Mouse (Mus musculus) activated CD4-positive, CD25-positive, alpha-beta regulatory T cell, adult 4 months (primary cell): ENCODE data around the gene Lrch1. TPM values are rescaled to one million over a fixed set of nuclear protein-coding genes. Genes with fewer than 3 reads are reported as not detected.

Experiments used
- ATAC-seq: one replicate; pipeline ENCODE4 v1.8.0; 2017
- polyA plus RNA-seq, 2 experiments: library from polyadenylated mRNA; unstranded; fragments of 100-300 nt; shearing (Covaris generic); gene quantifications; one replicate each; pipeline ENCODE4 v1.2.1; 2017

The Lrch1 gene
- polyA plus RNA-seq, 2 experiments from 2014 or later, result 24.1 to 24.4 TPM

DNA sequence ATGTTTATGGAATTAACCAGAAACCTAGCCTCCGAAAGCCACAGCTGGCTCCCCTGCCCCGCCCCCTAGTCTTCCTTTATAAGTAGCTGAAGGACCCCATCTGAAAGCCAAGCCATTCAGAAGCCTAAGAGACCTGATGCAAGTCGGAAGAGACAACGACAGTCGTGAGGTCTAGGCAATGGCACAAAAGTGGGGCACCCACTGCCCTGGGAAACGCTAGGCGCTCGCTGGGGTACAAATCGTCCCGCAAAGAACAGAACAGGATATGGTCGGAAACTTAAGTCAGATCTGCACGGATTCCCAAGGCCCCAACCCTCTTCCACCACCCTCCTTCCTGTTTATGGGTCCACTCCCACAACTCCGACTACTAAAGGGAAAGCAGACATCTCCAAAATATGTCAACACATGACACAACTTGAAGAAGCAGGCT is 1.3 kb downstream of the Lrch1 start:
- peak; percentile 17 for ATAC-seq

DNA sequence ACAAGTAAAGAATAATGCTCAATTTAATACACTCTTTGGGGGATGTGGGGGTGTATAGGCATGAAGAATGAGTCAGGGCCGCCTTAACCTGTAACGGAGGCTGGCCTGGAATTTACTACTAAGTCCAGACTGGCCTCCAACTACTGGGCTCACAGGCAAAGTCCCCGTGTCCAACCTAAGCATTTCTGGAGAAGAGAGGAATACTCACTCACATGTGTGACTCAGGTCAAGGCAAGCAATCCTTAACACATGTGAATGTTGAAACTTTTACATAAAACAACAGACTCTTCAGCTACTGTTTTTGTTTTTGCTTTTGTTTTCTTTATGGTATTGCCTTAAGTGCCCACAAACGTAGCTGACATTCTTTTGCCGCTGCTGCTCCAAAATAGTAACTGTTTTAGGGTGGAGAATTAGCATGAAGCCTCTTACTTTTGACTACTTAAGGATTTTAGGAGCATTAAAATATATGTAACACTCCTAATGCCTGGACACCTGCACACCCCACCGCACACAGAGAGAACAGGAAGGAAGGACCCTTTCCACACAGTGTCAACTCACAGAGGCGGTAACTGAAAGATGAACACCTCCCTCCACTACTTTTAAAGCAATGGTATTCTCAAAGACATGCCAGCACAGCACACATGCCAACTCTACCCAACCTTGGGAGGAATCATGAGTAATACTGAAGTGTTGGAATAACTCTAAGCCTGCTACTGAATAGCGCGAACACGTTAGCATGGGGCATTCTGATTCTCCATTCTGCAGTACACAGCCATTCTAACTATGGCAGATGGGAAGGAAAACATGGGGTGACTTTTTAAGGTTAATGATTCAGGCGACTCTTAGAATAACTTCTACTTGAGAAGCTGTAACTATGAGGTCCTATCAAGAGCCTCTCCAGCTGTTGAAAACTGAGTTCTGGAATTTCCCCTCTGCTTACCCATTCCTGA is 2.1 kb downstream of the Lrch1 start:
- no peak for ATAC-seq

DNA sequence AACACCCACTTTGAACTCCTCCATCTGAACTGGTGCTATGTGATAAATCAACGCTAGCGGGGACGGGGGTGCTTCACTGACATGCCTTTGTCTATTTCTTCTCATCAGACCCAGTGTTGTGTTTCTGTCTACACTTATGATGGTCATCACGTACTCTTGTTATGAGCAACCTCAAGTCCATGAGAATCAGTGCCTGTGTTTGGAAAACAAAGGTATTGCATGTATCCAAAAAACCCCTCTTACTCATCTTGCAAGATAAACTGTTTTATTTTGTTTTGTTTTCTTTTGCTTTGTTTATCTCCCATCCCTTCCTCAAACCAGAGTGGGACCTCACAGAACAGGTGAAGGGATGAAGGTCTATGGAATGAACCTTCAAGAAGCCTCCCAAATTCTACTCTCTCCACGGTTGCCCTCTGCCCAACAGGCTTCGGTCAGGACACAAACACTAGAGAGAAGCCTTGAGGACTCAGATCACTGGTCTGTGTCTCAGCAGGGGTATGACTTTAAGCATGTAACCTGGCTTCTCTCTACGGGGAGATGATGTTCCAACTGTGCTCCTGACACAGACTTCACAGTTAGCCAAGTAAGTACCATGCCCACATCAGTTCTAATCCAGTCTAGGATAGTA is 3.4 kb downstream of the Lrch1 start:
- no peak for ATAC-seq

DNA sequence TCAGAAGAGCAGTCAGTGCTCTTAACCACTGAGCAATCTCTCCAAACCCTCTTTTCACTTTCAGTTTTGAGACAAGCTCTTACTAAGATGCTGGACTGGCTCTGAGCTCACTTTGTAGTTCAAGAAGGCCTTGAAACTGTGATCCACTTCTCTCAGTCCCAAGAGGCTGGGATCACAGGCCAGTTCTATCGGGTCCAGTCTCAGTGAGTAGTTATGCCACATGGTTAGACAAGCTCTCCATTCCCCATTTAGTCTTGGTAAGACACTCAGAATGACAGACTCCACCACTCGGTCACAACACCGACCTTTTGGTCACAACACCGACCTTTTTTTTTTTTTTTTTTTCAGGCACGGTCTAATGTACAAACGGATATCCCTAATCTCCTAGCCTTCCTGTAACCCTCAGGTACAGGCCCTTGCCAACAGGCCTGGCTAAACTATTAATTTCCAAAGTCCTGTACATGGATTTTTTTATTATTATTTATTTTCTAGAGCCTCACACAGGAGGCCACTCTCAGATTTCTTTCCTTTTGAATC is 4.0 kb downstream of the Lrch1 start:
- no peak for ATAC-seq

DNA sequence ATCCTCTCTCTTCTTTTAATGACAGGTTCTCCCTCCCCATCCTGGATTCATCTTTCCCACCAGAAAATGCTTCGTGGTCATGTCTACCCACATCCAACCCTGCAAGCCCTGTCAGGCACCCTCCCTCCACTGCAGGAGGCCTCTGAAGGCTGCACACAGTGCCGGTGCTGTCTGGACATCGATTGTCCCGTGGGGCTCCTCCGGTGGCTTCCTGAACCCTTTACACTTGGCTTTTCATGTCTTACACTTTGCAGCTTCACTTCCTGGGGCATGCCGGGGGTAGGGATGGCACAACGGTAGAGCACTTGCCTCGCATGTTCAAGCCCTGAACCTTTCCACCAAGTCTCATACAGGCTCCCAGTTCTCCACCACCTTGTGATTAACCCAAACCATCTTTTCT is 4.7 kb downstream of the Lrch1 start:
- ATAC-seq, result no peak

DNA sequence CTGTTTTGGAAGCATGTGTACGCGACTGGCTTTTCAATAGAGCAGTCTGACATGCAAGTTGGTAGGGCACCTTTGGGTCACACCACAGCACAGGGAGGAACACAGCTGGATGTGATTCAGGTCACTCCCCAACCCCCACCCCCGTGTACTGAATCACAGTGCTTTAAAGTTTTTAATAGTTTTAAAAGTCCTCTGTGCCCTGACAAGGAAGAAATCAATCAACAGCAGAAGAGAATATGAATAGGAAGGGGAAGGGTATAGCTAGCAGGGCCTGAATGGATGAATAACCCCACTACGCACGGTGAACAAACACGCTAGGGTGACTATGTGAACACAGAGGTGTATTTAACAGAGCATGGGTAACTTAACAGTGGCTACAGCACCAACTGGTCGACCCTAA is 6.1 kb downstream of the Lrch1 start:
- ATAC-seq, result no peak

DNA sequence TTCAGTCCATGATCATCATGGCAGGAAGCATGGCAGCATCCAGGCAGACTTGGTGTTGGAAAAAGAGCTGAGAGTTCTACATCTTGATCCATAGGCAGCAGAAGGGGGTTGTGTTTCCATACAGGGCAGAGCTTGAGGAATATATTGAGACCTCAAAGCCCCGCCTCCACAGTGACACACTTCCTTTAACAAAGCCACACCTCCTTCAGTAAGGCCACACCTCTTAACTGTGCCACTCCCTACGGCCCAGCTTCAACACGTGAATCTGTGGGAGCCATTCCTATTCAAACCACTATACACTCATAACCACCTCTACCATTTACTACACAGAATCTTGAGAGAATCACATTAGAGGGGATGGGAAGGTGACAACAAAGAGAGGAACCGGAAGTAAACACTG is 6.9 kb downstream of the Lrch1 start:
- ATAC-seq, result no peak

DNA sequence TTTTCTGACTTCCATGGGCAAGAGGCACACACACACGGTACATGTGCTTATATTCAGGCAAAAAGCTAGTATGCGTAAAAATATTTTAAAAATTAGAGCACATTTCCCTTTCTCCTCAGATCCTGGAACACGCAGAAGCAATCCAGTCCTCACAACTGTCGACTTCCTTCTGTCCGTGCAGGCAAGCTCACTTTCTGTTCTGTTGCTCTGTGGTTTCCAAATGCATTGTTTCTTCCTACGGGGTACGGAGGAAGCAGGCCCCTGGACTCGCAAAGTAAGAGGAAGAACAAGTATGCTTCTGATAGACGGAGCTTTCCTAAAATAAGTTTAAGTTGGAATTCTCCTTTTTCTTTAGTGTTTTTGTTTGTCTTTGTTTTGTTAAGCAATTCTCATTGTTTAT is 8.3 kb downstream of the Lrch1 start:
- ATAC-seq, result no peak

DNA sequence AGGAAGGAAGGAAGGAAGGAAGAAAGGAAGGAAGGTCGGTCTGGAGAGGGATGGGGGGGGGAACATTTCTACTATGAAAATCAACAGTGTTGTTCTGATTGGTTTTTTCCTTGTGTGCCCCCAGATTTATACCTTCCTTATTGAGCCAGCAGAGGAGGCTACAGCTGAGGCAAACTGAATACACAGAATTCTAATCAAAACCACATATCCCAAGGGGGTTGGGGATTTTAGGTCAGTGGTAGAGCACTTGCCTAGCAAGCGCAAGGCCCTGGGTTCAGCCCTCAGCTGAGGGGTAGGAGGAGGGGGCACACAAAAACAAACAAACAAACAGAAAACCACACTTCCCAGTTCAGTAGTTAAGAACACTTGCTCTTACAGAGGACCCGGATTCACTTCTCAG is 8.8 kb downstream of the Lrch1 start:
- ATAC-seq, result no peak

DNA sequence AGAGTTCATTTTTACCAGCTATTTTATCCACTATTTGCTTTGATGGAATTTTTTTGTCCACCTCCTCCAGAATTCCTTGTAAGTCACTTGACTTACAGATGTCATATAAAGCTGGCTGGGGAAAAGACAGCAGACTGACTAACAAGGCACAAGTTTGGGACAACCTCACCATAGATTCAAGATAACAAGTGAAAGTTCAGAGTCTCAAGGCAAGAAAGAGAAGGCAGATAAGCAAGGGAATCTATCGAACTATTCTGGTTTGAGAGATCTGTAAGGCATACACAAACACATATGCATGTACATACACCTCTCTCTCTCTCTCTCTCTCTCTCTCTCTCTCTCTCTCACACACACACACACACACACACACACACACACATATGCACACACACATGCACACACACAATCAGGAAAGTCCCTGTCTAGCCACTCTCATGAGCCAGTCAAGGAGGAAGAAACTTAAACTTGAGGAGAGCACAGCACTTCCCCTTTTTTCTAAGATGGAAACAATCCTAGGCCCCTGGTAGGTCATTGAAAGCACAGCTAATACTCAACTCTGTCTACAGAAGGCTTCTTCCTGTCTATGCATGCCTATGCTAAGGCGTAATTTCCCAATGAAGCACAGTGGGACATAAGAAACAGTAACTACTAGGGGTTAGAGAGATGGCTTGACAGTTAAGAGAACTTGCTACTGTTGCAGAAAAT is 11.0 kb downstream of the Lrch1 start:
- ATAC-seq, result peak; percentile 63

DNA sequence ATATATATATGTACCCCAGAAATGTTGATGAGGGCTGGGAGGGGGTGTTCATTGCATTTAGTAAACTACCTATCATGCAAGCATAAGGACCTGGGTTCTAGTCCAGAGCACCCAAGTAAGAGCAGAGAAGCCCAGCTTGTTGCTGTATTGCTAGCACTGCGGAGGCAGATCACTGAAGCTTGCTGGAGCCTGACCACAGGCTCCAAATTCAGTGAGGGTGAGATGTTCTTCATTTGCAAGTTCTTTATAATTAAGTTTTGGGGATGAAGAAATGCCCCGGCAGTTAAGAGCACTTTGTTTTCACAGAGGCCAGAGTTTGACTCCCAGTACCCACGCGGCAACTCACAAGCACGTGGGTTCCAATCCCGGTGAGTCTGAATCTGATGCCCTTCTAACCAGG is 12.6 kb downstream of the Lrch1 start:
- ATAC-seq, result no peak

DNA sequence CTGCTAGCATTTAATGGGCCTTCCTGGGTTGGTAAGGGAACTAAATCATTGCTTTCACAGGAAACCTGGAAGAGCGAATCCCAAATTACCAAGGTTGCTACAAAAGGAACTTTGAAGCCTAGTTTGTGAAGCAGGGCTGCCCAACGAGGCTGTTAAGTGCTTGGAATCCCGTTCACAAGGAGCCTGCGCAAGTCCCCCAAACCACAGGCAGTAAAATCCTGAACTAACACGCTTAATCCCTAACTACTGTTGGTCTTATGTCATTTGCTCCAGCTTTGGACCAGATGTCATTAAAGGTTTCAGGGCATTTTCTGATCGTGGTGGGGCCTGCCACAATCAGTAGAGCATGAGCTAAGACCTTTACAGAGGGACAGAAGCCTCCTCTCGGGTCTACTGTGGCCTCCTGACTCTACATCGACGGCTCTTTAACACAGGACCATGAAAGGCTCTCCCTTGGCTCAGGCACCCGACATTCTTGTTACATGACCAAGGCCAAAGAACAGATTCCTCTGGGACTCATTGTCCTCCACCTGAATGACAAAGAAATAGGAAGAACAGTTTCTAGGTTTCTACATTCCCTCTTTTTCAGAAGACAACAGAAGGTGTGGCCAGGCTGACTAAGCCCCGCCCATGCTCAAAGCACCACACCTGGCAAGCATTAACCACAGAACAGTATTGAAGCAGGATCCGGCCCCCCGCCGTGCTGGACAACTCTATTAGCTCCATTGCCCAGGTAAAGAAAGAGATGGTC is 13.5 kb downstream of the Lrch1 start:
- ATAC-seq, result no peak

DNA sequence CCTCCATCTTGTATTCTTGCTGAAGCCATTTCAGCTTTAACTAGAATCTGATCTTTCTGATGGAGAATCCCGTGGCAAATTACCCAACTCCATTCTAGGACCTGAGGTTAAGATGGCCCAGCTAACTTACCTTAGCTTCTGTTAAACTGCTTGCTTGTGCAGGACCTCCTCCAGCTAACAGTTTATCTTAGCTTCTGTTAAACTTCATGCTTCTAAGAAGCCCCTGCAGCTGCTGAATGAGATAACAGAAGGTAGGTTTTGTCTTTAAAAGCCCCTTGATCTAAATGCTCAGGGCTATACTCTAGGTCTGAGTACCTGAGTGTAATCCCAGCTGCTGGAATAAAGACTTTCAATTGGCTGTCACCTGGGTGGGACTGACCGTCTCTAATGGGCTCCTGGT is 17.9 kb downstream of the Lrch1 start:
- ATAC-seq, result no peak

DNA sequence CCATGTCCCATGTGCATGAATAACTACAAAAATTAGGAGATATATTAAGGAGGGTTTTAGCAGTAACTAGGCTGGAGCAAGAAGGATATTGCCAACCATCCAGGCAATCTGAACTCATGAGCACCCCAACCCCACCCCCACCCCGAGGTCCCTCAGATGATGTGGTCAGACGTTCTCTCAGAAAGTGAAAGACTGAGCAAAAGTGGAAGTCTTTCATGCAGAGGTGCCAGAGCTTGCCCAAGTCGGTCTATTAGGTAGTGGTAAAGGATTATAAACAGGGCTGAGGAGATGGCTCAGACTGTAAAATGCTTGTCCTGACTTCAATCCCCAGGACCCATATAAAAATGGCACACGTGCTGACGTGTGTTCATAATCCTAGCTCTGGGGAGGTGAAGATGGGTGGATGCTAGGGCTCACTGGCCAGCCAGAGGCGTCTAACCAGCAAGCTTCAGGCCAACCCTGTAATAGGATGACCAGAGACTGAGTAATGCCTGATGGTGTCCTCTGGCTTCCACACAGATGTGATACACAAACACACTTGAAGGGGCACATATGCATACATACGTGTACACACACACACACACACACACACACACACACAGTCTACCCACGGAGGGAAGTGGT is 18.8 kb downstream of the Lrch1 start:
- ATAC-seq, result peak; percentile 32

DNA sequence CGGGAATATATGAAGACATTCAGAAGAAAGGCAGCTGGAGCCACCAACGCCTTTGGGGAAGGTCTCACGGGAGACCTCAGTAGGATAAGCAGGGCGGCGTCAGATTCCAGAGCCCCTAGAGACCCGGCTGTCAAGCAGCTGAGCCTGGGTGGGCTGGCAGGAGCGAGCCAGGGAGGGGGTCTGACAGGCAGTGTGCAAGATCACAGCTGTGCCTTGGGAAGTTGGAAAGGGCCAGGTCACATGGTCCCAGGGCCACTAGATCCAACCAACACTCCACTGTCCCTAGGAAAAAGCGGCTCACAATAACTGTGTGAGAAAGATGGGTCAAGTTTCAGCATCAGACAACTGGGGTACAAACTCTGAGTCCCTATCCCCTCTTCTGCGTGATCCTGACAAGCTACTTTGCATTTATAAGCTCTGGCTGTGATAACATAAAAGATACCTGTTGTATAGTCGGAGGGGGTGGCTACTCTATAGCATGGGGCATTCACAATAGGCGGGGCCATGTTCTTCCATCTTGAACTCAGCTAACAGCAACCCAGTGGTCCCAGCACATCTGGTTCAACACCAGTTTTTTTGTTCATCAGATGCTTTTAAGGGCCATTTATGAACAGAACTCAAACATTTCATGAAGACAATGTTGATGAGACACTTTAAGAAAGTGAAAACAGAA is 20.6 kb downstream of the Lrch1 start:
- no peak for ATAC-seq

DNA sequence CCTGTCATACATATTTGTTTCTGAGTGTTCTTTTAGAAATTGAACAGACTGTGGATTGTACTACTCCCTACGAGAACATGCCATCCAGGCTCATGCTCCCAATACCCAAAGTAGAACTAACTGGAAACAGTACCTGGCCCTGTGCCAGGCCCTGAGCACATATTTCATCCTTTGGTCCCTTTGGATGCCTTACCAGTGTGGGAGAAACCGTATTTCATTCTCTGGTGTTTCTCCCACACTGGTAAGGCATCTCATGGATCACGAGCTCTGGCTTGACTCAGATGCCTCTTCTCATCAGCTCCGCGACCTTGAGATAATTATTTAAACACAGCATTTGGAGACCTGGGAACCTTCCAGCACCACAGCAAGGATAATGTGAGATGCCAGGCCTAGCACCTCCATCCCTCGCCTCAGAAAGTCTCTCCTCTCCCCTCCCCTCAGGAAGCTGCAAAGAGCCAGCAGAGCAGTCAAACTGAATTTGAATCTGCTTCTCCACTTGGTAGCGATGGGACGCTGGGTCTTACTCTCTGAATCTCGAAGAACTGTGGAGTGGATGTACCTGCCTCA is 21.6 kb downstream of the Lrch1 start:
- ATAC-seq, result no peak

DNA sequence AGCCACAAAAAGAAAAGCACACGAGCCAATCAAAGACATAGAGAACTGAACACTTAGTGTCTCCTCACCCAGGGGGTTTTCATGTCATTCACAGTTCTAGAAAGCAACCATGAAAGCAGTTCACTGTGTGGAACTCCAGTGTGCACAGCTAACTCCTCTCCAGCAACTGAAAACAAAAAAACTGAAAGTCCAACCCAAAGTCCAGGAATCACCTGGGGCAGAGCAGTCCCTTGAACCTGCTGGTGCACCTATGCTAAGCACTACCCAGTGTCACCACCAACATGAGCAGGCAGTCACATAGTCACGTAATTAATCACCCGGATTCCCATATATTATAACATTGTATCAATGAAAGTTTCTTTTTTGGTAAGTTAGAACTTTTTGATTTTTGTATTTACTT is 23.2 kb downstream of the Lrch1 start:
- ATAC-seq, result no peak

DNA sequence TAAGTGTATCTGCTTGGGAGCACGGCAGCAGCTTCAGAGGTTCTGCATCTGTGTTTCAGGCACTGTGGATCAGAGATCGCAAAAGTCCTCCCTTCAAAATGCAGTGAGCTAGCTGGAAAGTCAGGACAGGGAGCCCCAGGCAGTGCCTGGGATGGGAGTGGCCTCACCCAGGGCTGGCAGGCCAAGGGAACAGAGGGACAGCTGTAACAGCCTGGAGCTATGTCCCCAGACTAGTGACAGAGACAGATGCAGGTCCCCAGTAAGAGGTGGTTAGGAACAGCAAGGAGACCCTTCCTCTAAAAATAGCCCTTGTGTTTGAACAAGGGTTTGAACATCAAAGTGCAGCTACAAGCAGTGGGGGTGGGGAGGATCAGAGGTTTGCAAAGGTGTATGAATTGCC is 23.6 kb downstream of the Lrch1 start:
- no peak for ATAC-seq

DNA sequence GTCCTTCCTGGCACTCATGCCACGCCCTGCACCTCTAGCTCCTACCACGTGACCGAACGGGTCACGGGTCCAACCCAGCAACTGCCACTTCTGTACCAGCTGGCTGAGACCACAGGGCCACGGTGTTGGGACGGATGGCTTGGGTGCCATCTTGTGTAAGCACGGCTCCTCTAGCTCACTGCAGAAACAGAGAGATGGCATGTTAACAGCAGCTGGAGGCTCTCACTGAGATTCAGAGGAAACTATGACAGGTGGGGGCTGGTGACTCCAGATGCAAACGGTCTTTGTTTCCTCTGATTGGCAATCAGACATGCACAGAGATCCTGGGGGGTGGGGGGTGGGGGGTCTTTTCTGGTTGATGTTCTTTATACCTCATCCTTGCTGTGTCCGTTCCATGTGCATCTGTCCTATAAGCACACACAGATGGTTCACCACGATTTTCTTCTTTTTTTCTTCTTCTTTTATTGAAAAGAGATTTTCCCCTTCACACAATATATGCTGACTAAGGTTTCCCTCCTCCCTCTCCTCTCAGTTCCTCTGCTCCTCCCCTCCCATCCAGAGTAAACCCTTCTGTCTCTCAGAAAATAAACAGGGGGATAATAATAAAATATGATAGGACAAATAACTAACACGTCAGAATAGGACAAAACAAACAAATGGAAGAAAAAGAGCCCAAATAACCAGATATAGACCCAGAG is 25.5 kb downstream of the Lrch1 start:
- ATAC-seq, result peak; percentile 40

DNA sequence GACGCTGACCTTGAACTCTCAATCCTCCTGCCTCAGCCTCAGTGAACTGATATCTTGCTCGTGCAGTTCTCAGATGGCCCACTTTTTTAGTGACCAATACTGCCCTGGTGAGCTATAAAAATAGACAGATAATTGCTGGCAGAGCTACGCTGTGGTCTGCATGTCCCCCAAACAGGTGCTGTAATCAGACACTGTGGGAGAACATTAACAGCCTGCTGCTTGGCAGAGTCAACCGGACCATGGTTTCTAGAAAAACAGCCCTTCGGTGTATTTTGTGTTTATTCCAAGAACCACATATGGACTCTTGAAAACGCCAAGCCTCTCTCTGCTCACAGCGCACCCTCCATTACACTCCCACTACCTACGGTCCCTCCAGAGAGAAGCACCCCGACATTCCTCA is 26.2 kb downstream of the Lrch1 start:
- ATAC-seq, result no peak
